Mouse (Mus musculus) cerebellum, adult 9-11 months (tissue): Measurements from ENCODE around the gene Pik3r2.
"Not testable (repeated sequence)": the region's sequence is repeated elsewhere in the genome, so short reads cannot be mapped to it uniquely, and the experiment has no call there.

Experiments
- DNase-seq: peaks from one replicate; pipeline ENCODE4 v3.0.0; 2022

Gene Pik3r2

DNA sequence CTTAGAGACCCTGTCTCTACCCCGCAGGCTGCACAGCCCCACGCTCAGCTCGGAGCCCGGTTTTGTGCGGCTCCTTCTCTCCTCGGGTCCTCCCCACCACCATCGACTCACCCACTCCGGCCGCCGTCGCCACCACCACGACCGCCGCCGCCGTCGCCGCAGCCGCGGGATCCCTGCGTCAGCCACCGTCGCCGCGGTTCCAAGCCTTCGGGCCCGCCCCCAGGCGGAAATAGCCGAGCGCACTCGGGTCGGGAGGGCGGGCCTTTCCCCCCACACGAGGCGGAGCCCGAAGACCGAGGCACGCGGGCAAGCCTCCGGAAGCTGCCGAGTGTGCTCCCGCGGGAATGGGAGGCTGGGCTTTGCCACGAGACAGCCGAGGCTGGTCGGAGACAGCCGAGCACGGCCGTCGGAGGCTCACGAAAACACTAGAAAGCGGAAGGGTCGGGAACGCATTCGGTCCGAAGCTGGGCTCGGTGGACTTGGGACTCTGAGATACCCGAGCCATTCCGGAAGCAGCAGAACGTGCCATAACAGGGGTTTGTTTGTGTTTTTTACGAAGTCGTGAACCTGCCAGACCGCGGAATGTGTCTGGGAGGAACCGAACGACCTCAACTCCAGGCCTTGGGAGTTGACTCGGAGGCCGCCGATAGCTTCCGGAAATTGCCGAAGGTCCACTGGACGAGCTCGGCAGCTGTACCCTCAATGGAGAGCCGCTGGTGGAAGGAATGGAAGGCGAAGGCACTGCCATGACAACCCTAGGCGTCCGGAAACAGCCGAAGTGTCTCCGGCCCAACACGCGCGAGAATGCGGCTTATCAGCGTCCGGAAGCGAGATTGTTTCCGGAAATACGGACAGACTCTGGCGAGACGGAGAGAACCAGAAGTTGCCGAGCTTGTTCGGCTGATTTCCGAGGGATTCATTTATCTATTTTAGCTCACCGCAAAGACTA, at the start of gene Pik3r2:
Pik3r2 (minus strand) TSS at position 218 of the 949 bp plus-strand sequence.
- peak; percentile 98 for DNase-seq

DNA sequence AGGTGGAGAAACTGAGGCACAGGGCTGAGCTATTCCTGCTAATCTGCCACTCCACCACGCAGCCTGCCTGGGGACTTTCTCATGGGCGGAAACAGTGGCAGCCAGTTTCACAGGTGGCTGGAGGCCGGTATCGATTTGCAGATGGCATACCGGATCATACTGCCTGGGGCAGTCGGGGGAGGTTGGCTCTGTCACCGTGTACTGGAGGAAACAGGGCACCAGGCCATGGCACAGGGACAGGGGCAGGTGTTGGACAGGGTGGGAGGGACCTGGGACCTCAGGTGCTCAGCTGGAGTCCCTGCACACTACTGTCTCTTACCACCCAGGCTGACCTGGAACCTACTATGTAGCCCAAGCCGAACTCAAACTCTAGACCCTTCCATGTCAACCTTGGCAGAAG, 49.3 kb upstream of the Pik3r2 start:
- DNase-seq: no peak

DNA sequence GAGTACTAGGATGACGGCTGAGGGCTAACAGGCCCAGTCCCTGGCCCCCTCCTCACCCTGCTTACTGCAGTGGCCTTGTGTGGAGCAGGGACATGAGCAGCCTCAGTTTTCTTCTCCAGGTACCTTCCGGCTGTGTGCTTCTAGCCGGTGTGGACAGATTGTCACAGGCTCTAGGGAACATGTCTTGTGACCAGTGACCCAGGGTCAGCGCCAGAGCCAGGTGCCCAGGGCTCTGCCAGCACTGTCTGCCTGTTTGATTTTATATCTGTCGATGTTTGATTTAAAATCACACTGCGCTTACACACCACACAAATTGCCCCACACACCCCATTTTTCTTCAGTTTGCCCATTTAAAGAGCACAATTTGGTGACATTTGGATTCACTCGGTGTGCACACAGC, 47.3 kb upstream of the Pik3r2 start:
- no peak for DNase-seq

DNA sequence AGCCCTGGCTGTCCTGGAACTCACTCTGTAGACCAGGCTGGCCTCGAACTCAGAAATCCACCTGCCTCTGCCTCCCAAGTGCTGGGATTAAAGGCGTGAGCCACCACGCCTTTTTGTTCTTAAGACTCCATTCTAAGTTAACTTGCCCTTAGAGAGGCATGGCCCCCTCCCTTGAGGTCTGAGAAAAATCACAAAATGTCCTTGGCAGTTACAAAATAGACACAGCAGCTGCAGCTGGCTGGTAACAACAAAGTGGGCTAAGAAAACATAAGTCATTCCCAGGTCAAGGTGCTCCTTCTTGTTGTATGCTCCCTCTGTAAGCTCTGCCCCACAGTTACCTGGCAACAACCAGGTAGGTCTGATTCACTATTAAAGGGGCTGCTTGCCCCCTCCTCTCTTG, 46.1 kb upstream of the Pik3r2 start:
- not testable (repeated sequence) for DNase-seq

DNA sequence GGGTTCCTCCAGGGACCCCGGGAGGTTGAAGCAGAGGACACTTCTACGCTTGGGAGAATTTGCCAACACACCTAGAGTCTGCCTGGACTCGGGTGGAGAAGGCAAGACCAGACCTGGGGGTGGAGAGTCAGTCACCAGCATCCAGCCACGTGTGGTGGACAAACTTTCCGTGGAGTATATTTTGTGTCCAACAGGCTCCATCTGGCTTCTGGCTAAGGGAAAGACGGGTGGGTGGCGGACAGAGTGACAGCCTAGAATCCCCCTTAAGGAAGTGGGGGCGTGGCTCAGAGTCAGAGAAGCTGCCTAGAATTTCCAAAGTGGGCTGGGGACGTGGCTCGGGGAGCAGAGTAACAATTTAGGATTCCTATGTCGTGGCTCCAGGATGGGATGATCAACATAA, 45.5 kb upstream of the Pik3r2 start:
- no peak for DNase-seq

DNA sequence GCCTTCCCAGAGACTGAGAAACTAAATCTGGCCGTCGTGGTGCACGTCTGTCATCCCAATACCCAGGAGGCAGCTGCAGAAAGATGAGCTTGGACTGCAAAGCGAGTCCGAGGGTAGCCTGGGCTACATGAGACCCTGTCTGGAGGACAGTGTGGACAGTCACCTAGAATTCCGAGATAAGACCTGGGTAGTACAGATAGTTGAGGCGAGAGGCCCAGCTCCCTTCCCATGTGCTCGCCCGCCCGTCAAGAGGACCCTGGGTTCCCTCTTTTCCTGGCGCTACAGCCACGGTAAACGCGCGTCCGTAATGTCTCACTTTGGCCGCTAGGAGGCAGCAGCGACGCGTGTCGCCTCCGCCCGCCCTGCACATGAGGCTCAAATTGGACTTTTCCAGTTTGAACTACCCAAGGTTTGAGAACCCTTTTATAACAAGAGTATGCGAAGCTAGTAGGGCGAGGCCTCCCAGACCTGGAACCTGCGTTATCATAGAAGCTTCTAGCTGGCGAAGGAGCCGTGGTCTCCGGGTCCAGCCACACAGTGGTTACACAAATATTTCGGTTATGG, 45.0 kb upstream of the Pik3r2 start:
- DNase-seq: no peak

DNA sequence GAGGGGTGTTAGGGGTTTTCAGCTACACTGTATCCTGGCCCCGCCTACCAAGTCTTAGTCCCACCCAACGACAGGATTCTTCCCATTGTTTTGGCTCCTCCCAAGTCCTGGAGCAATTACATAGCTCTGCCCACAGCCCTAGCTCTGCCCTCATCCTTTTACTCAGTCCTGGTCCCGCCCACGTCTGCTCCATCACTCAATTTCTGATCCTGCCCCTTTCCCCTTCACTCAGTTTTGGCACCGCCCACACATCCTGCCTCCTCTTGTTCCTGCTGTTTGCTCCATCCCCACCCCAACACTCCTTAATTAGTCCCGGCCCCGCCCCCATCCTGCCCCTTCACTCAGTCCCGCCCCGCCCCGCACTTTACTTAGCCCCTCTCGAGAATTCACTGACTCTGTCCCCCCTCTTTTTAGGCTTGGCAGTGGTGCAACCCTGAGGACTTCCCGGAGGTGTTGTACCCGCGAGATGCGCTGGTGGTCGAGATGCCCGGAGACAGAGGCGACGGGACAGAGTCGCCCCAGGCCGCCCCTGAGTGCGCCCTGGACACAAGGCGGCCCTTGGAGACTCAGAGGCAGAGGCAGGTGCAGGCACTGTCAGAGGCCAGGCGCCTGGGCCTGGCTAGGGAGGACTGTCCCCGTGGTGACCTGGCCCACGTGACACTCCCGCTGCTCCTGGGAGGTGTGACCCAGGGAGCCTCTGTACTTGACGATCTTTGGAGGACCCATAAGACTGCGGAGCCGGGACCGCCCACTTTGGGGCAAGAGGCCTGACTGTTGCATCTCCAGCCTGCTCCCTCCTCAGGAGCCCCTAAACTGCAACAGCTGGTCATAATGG, 43.8 kb upstream of the Pik3r2 start:
- no peak for DNase-seq

DNA sequence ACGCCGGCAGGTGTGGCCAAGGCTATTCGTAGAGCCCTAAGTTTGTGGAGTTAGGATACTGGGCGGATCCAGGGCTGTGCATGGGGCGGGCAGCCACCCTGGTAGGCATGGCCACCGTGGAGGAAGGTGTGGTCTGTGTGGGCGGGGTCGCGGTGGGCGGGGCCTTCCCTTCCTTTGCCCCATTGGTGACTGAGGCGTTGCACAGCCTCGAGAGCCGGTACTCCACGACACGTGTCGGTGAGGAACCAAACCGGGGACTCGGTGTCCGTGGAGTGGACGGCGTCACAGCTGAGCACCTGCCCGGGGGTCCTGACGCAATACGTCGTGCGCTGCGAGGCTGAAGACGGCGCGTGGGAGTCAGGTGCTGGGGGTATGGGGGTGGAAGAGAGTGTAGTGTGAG, 40.2 kb upstream of the Pik3r2 start:
- DNase-seq: no peak

DNA sequence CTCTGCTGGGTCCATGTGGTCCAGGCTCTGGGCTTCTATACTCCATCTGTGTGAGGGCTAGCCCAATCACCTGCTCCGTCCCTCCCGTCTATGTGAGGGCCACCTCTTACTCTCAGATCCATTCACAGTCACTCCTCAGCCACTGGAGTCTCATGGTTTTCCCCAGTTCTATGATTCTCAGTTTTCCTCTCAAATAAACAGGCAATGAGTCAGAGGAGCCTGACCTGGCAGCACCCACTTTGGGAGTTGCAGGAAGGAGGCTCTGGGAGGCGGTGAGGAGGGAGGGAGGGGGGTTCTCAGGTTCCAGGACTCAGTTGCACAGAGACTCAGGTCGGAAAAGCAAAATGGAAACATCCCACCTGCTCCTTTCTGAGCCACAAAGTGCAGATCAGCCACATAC, 36.4 kb upstream of the Pik3r2 start:
- no peak for DNase-seq

DNA sequence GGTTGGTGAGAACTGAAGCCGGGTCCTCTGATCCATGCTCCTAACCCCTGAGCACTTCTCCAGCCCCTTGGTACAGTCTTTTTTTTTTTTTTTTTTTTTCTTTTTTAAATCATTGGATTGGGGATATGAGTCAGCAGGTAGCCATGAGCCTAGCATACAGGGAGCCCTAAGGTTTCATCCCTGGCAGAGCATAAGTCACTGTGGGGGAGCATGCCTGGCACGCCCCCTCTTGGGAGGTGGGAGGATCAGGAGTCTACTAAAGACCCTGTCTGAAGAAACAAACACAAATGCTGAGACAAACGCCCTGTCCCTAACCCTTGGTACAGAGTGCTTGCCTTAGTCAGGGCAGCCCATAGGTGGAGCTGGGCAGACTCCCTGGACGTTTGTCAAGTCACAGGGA, 35.5 kb upstream of the Pik3r2 start:
- no peak for DNase-seq

DNA sequence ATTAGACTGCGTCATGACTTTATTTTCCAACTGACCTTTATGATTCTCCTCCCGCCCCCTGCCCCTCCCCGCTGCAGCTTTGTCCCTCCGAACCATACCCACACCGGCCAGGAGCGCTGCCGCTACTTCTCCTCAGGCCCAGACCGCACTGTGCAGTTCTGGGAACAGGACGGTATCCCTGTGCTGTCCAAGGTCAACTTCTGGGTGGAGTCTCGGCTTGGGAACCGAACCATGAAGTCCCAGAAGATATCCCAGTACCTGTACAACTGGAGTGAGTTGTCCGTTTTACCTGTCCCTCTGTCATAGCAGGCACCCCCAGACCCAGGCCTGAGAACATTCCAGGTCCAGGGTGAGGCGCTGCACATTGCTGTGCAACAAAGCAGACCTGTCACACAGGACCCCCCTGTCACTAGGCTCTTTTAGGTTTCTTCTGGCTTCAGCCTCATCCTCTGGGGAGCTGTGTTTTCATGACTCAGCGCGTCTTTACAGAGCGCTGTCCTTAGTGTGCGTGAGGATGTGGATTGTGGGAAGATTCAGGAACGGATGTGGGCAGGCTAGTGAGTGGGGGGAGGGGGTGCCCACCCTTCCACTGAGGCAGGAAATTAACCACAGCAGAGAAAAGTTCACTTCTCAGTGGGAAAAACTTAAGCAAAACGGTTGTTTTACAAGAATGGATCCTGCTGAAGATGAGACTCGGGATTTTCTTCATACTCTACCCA, 34.6 kb upstream of the Pik3r2 start:
- DNase-seq: no peak

DNA sequence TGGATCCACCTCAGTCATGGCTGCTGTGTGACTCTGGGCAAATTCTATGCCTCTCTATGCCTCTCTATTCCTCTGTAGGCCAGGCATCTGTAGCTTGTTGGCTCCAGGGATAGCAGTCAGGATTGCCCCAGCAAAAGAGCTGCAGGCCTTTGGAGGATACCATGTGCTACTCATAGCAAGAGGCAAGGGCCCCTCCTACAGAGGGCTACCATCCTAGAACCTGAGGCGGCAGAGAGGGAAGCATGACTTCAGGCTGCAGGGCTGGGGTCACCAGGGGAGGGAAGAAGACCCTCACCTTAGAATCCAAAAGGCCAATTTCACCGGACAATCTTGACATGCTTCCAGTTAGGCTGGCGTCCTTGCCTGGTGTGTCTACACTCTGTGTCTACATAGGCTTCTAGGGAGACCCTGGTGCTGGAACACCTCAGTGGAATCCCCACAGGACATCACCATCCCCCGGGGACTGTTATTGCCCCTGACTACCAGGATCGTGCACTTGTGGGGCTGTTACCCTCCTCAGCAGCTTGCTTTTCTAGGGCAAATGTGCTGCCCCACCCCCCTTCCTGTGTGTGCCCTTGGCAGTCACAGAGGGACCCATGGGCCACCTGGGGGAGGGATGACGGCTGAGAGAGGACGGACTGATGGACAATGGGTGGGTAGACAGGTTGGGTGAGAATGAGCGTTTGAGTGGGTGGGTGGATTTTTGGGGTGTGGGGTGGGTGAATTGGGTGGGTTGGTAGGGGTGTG, 32.6 kb upstream of the Pik3r2 start:
- DNase-seq: no peak

DNA sequence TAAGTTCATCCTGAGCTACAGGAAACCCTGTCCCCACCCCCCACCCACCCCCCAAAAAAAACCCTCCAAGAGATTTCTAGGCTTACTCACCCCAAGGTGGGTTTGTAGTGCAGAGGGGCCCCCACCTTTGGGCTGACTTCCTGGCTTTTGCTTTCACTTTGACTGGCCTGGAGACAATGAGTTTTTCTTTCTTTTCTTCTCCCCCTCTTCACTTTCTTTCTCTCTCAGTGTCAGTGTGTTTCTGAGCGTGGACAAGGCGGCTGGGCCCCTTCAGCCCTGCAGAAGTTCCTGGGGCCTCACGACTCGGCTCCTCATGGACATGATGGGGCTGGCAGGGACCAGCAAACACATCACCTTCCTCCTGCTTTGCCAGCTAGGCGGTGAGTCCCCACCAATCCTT, 31.7 kb upstream of the Pik3r2 start, which contains the start of gene Il12rb1:
Il12rb1 (plus strand) TSS at position 211 of the 400 bp plus-strand sequence.
- no peak for DNase-seq

DNA sequence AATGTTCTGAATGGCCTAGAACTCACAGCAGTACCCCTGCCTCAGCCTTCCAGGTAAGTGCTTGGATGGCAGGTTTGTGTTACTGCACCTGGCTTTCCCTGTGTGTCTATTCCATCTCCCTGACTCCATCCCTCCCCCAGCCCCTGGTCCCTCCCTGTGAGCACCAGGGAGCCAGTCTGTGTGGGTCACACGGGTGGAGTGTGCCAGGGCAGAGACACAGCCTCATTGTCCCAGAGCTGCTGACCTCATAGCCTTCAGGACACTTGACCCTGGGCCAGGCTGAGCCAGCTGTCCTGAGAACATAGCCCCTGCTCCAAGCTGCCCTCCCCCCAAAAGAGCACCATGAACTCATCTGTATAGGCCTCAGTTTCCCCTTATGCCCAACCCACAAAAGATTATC, 30.8 kb upstream of the Pik3r2 start:
- DNase-seq: peak; percentile 45

DNA sequence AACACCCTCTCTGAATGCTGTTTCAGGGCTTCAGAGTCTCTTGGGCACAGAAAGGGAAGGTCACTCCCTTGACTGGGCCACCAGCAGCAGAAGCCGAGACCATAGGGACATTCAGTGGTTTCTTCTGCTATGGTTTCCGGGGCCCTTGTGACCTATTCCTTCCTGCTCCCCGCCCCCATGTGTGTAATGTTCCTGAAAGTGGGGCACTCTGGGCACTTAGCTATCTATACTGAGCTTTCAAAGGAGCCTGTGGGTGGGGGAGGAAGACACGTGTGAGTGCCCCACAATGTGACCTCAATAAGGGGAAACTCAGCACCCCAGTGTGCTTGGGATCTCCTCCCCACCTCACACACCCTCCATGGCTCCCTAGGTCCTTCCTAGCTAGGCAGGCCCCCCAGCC, 30.0 kb upstream of the Pik3r2 start:
- no peak for DNase-seq

DNA sequence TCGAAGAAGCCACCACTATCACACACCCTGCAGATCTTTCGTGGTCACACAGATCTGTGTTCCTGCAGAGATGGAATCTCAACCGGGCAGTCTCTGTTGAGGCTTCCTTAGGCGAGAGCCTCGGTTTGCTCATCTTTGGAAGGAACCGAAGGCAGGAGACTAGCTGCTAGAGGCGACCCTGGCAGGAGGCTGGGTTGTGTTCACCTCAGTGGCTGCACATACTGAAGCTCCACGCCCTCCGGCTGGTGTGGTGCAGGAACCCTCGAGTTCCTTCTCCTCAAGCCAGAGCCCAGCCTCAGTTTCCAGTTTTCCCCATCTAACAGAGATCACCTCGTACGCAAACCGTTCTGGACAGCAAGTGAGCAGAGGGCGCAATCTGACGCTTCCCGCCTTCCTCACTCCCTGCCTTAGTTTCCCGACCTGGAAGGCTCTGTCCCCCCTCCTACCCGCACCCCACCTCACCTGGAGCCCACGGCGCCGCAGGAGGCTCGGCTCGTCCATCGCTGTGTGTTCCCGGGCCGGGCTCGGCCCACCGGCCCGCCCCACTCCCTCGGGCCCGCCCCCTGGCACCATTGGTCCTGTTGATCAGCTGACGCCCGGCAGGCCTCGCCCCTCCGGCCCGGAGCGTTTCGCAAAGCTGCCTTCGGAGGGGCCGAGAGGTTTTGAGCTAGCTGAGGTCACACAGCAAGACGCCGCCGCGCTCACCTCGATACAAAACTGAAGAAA, 28.1 kb upstream of the Pik3r2 start, which contains the start of gene Mast3:
Mast3 (minus strand) TSS at position 574 of the 726 bp plus-strand sequence.
- DNase-seq: peak; percentile 56

DNA sequence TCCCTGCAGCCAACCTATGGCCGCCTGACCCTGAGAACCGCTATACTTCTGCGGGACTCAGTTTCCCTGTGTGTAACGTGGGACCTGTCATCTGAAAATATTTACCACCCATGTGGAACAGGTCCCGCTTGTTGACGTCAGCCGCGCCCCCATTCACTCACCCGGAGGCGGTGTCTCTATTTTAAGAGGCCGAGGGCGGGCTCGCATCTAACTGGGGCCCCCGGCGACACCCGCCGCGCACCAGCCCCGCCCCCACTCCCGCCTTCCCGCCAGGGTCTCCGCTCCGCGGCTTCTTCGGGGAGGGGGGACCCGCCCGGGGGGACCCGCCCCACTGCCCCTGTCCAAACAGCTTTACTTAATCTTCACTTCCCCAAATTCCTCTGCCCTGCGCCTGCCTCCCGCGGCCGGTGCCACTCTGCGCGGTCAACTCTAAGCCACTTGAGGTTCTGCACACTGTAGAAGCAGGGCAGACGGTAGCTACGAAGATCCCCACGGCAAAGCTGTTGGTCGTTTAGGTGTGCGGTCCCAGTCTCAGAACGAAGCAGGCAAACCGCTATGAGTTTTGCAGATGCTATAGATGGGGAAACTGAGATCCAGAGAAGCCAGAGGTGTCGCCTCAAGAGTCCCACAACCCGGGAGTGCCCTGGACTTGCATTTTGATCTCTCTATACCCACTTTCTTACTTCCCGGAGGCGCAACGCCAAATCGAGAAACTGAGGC, 27.4 kb upstream of the Pik3r2 start:
- DNase-seq: peak; percentile 39

DNA sequence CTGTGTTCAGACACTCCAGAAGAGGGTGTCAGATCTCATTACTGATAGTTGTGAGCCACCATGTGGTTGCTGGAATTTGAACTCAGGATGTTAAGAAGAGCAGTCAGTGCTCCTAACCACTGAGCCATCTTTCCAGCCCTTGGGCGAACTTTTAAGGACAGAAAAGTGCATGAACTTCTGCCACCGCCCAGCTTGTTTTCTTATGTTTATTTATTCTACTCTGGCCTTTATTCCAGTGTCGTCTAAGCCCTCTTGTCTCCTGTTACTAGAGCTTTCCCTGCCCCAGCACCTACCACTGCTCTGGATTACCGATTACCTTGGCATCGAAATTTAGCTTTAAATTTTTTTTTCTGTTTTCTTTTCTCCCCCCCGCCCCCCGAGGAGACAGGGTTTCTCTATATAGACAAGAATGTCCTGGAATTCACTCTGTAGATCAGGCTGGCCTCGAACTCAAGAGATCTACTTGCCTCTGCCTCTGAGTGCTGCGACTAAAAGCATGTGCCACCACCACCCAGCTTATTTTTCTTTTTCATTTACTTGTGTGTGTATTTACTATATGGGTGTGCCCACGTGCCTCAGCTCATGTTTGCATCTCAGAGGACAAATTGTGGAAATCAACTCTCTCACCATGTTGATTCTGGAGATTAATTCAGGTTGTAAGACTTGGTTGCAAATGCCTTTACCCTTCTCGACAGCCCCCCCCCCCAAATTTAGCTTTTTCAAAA, 26.4 kb upstream of the Pik3r2 start:
- DNase-seq: no peak

DNA sequence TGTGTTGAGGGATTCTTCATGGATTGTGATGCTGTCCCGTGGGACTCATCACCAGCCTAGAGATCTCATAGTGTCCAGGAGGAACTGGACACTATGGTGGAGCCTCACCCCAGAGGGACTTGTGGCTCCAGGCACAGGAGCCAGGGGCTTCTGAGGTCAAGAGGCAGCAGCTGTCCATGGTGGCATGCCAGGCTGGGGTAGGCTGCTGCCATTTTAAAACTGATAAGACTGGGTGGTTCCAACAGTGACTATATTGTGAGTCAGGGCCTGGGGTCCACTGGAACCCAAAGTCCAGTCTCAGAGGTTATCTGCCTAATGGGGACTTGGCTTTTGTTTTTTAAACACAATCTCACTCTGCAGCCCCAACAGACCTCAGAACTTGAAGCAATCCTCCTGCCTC, 25.3 kb upstream of the Pik3r2 start:
- no peak for DNase-seq

DNA sequence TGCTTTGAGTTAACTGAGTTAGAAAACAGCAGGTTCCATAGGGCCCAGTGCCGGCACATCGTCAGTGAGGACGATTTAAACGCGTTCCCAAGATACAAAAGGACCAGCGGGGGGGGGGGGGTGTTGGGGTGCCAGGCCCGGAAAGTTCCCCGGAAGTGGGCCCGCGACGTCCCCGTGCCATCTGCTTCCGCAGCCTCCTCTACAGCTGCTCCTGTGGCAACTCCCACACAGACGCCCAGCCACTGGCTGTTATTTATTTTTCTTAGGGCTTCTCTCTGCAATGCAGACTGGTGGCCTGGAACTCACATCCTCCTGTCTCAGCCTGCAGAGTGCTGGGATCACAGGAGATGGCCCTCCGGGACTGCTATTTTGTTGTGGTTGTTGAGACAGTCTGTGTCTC, 24.6 kb upstream of the Pik3r2 start:
- DNase-seq: no peak
